Mouse (Mus musculus): ENCODE data around the gene Ptges3. TPM values are rescaled to one million over a fixed set of nuclear protein-coding genes. Genes with fewer than 3 reads are reported as not detected.
"Not testable (repeated sequence)": the region's sequence is repeated elsewhere in the genome, so short reads cannot be mapped to it uniquely, and the experiment has no call there.

Gene Ptges3
- total RNA-seq, 2 experiments from 2014 or later: 166 to 168 TPM

DNA sequence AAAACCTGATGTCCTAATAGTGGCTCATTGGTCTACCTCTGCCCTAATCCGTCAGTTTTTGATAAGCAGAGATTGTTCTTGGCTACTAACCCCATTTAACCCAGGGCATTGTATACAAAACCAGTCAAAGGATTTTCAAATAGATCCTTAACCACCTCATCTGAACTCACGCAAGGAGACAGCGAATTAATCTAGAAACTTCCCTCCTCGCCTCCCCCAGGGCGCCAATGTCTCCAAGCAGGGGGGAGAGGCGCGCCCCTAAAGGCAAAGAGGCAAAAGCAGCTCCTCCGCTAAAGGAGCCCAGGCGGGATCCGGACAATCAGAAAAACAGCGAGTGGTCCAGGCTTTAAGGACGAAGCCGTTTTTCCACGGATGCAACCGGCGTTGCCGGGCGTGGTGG is 570 bp upstream of the Ptges3 start:
- DNase-seq (ENCODE audit: low spot score in 2 of 2): no peak

- peak; percentile 55 to 56 for DNase-seq (ENCODE audit: low spot score in 2 of 2)
Observed at GRCm38 (mm10) chr10:128059207-128059981, 640 bp downstream of the Ptges3 start.

DNA sequence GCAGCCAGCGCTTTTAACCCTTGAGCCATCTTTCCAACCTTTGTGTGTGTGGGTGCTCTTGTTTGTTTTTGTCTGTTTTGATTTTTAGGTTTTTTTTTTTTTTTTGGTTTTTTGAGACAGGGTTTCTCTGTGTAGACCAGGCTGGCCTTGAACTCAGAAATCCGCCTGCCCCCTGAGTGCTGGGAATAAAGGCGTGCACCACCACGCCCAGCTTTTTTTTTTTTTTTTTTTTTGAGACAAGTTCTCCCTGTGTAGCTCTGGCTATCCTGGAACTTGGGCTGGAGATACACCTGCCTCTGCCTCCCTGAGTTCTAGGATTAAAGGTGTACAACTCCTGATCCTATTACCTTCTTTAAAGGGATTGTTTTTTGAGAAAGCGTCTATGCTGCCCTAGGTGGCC is 2.4 kb downstream of the Ptges3 start:
- DNase-seq (ENCODE audit: low spot score in 2 of 2): no peak

DNA sequence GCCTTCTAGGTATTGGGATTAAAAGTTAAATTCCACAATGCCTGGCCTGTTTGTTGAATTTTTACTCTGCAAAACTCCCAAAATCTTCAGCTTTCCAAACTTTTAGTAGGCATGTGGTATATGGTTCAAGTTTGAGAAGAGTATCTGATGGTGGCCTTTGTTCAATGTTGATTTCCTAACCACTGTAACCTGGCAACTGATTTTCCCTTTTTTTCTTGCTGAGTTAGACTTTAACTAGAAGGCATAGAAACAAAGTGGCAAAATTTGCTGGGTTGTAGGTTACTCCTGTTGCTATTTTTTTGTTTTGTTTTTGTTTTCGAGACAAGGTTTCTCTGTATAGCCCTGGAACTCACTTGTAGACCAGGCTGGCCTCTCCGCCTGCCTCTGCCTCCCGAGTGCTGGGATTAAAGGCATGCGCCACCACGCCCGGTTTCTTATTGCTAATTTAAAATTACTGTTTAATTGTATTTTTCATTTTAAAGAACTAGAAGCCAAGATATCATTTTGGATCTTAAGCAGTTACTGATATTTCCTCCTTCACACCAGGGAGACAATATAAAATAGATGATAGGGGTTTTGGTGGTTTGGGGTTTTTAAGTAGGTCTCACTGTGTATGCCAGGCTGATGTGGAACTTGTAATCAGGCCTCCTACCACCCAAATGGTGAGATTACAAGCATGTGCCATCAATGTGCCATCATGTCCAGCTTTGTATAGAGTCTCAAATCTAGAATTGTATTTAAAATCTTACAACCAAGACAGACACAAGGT is 3.7 kb downstream of the Ptges3 start:
- no peak for DNase-seq (ENCODE audit: low spot score in 2 of 2)

- DNase-seq (ENCODE audit: low spot score in 2 of 2): no peak
Observed at GRCm38 (mm10) chr10:128066072-128066471, 7.3 kb downstream of the Ptges3 start.

- DNase-seq (ENCODE audit: low spot score in 2 of 2): no peak
Observed at GRCm38 (mm10) chr10:128069201-128069600, 10.4 kb downstream of the Ptges3 start.

DNA sequence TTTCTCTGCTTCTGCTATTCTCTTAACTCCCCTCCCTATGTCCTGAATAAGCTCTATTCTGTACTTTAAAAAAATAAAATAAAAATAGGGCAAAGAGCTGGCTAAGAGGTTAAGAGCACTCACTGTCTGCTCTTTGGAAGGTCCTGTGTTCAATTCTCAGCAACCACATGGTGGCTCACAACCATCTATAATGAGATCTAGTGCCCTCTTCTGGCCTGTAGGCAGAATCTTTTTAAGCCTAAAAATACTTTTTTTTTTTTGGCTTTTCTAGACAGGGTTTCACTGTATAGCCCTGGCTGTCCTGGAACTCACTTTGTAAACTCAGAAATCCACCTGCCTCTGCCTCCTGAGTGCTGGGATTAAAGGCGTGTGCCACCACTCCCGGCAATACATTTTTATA is 11.7 kb downstream of the Ptges3 start:
- not testable (repeated sequence) for DNase-seq (ENCODE audit: low spot score in 2 of 2)

GRCm38 (mm10) chr10:128078269-128078668 is 19.5 kb downstream of the Ptges3 start:
- DNase-seq (ENCODE audit: low spot score in 2 of 2): not testable (repeated sequence)

DNA sequence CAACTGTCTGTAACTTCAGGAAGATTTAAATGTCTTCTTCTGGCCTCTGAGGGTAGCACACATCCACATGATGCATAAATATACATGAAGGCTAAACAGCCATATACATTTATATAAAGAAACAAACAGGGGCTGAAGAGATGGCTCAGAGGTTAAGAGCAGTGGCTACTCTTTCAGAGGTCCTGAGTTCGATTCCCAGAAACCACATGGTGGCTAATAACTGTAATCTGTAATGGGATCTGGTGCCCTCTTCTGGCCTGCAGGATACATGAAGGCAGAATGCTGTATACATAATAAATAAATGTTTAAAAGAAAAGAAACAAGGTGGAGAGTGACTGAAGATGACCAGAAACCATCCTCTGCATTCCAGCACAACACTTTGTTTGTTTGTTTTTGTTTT is 21.7 kb downstream of the Ptges3 start:
- DNase-seq (ENCODE audit: low spot score in 2 of 2): no peak

DNA sequence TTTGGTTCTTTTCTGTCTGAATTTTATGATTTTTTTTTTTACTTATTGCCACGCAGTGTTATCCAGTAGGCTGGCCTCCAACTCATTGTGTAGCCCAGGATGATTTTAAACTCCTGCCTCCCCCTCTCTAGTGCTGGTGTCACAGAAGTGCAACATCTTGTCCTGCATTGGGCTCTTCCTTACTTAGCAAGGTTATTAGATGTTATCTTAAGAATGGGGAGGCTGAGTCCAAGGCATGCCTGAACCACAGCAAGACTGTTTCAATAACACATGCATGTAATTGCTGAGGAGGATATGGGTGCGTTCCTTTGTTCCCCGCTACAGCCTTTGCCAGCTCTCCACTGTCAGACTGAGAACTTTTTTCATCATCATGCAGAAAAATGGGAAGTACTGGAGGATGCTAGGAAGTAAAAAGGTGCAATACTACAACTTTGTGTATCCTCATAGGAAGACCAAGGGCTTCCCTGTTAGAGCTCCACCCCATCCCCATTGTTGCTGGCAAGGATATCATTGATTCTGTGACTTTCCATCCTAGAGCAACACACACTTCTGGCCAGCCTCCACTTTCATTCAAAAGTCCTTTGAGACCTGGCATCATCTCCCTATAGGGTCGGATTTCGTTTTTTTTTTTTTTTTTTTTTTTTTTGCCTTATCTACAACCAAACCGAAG is 23.2 kb downstream of the Ptges3 start:
- no peak for DNase-seq (ENCODE audit: low spot score in 2 of 2)

- no peak for DNase-seq (ENCODE audit: low spot score in 2 of 2)
Observed at GRCm38 (mm10) chr10:128082477-128082808, 23.7 kb downstream of the Ptges3 start.

GRCm38 (mm10) chr10:128082880-128083421 is 24.2 kb downstream of the Ptges3 start, which contains the start of gene Atp5b:
Gene Atp5b, plus strand, starts transcription at chr10:128083273.
- peak; percentile 99 for DNase-seq (ENCODE audit: low spot score in 2 of 2)

DNA sequence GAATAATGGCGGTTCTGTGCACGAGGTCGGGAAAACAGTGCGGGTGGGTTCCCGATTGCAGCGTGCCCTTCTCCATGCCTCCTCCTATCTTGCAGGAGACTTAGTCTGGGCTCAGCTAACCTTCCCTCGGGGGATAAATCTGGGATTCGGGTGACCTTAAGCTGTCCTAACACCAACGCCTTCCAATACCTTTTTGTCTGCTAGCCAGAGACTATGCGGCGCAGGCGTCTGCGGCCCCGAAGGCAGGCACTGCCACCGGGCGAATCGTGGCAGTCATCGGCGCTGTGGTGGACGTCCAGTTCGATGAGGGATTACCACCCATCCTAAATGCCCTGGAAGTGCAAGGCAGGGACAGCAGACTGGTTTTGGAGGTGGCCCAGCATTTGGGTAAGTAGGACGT is 24.9 kb downstream of the Ptges3 start:
- no peak for DNase-seq (ENCODE audit: low spot score in 2 of 2)

- DNase-seq (ENCODE audit: low spot score in 2 of 2): no peak
Observed at GRCm38 (mm10) chr10:128084160-128084559, 25.4 kb downstream of the Ptges3 start.

DNA sequence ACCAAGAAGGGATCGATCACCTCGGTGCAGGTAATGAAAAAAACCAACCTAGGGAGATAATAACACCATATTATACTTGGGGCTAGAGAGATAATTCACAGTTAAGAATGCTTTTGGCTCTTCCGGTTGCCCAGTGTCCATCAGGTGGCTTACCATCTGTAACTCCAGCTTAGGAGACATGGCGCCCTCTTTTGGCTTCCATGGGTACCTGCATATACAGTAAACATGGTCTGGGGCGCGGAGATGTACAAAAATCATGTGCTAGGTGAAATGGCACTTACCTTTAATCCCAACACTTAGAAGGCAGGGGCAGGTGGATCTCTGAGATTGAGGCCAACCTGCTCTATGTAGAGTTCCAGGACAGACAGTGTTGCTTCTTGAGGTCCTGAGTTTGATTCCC is 27.6 kb downstream of the Ptges3 start:
- peak in 1 of 2 experiments; percentile 24 for DNase-seq (ENCODE audit: low spot score in 2 of 2)

DNA sequence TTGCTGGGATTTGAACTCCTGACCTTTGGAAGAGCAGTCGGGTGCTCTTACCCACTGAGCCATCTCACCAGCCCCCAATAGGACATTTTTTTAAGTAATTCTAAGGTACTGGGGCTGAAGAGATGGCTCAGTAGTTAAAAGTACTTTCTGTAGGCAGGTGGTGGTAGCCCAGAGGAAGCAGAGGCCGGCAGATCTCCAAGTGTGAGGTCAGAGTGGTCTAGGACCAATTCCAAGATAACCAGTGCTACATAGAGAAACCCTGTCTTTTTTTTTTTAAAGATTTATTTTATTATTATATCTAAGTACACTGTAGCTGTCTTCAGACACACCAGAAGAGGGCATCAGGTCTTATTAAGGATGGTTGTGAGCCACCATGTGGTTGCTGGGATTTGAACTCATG is 28.5 kb downstream of the Ptges3 start:
- not testable (repeated sequence) for DNase-seq (ENCODE audit: low spot score in 2 of 2)

- DNase-seq (ENCODE audit: low spot score in 2 of 2): no peak
Observed at GRCm38 (mm10) chr10:128088181-128088580, 29.4 kb downstream of the Ptges3 start.

GRCm38 (mm10) chr10:128089842-128090241 is 31.1 kb downstream of the Ptges3 start:
- no peak for DNase-seq (ENCODE audit: low spot score in 2 of 2)

- DNase-seq (ENCODE audit: low spot score in 2 of 2): peak; percentile 93
Observed at GRCm38 (mm10) chr10:128090651-128091563, 32.2 kb downstream of the Ptges3 start.
